Mouse (Mus musculus) macrophage (primary cell): Measurements from ENCODE around the gene Kdelr3. TPM values are rescaled to one million over a fixed set of nuclear protein-coding genes. Genes with fewer than 3 reads are reported as not detected.

Experiments used
- H3K27ac ChIP-seq: fragments of 350-480 bp; formaldehyde crosslinking; 2 replicates; pipeline ENCODE4 v1.9.0; 2021
- H3K36me3 ChIP-seq: fragments of 350-480 bp; formaldehyde crosslinking; 2 replicates; pipeline ENCODE4 v1.9.0; 2021; ENCODE audit errors: inconsistent target
- H3K4me3 ChIP-seq: fragments of 350-480 bp; formaldehyde crosslinking; 2 replicates; pipeline ENCODE4 v1.9.0; 2021; ENCODE audit errors: inconsistent target
- H3K79me2 ChIP-seq: fragments of 350-480 bp; formaldehyde crosslinking; 2 replicates; pipeline ENCODE4 v1.9.0; 2021; ENCODE audit errors: inconsistent target
- WGBS: methylation state at CpG from one replicate; pipeline ENCODE4 v1.1.7; 2026; ENCODE audit warnings: inconsistent platforms; ENCODE audit not compliant: missing documents; 5-methylcytosine and 5-hydroxymethylcytosine counted together
- polyA plus RNA-seq: library from polyadenylated mRNA; stranded (reverse); fragments of 250-400 nt; gene quantifications from 3 replicates; pipeline ENCODE4 v1.2.4, GENCODE M21; 2018; ENCODE audit warnings: inconsistent platforms
- total RNA-seq, 78 experiments: library from RNA; depleted of rRNA; stranded (reverse); fragments of 250-400 nt; gene quantifications; 1 replicate in 9 of 78; 2 replicates in 24 of 78; 3 replicates in 43 of 78; 4 replicates in 2 of 78; pipeline ENCODE4 v1.2.4; 2018; ENCODE audit warnings: inconsistent platforms in 56 of 78

Kdelr3 gene
- 10 to 100 TPM in 1 of 26 experiments, under 1 TPM in 1, not detected in 24; 0.45 to 10.5 TPM for total RNA-seq (2018; cell fraction: chromatin; rRNA removed)
- total RNA-seq (2018; cell fraction: cytosol; rRNA removed) = under 1 TPM in 2 of 26 experiments, not detected in 24; 0.05 to 0.14 TPM
- total RNA-seq (2018; cell fraction: nucleus; rRNA removed) = 1 to 10 TPM in 1 of 26 experiments, not detected in 25; 1.3 TPM
- not detected in 3 replicates for polyA plus RNA-seq

DNA sequence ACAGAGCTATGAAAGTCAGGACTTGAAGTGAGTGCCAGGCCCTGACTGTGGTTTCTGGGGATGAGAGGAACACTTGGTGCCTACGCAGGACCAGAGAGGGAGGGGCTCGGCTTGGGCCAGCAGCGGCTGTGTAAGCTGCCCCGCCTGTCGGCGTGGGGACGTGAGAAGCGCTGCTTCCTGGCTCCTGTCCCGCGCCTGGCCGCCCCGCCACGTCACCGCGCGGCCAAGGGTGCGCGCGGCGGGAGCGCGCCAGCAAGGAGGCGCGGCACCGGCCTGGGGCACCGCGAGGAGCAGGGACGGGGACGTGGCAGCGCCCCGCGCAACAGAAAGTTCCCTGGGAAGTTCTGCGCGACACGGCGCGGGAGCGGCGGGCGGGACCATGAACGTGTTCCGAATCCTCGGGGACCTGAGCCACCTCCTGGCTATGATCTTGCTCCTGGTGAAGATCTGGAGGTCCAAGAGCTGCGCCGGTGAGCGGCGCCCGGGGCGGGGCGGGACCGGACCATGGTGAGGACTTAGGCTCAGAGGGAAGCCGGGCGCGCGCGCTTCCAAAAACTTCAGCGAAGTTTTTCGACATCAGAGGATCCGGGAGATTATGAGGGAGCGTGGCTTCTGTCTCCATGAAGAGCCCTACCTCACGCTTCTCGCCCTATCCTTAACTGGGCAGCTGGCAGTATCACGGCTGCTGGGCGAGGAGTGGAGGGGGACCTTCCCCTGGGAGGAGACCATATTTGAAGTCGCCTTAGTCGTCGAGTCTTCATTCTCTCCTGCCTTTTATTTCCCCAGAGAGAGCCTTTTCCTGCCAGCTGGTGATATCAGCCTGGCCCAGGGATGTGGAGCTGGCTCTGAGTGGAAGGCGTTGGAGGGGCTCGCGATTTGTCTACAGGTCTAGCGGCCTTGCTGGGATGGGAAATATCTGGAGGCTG, at the start of gene Kdelr3:
Gene Kdelr3, plus strand, starts transcription at position 241 of the 926 bp plus-strand sequence.
- H3K27ac ChIP-seq = no peak within 1 kb of the TSS
- H3K36me3 ChIP-seq = no peaks in the 10 kb centered on the region
- no peaks in the 10 kb centered on the region for H3K79me2 ChIP-seq
- 3% methylated on average over 70 of the region's 71 CpGs for WGBS
- no peak within 1 kb of the TSS for H3K4me3 ChIP-seq

DNA sequence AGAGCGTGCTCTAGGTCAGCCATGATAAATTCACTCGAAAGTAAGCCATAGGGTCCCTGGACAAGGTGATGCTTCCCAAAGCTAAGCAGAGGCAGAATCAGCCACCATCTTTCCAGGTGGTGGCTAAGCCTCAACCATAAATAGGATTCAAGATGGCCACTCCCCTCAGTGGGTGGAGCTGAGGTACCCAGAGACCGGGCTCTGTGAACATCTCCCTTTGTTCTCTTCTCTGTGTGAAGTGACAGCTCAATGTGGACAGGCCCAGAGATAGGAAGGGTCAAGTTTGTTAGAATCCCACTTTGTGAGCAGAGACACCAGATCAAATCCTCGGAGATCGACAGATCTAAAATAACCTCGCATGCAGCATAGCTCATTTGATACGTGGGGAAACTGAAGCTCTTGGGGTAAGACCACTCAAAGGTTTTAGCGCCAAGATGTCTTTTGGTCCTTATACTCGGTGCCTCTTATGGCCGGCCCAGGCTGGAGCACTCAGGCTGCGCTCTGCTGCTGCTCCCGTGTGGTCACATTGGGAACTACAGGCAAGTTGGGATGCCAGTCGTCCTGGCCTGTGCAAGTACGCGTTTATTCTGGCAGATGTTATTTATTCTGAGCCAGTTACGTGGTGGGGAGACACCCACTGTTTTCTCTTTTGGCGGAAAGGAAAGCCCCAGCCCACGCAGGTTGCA, 49.5 kb upstream of the Kdelr3 start:
- no peak overlapping the region for H3K27ac ChIP-seq
- no peak overlapping the region for H3K4me3 ChIP-seq
- no peaks in the 10 kb centered on the region for H3K79me2 ChIP-seq
- H3K36me3 ChIP-seq = no peaks in the 10 kb centered on the region
- 12% methylated on average over 18 of the region's 18 CpGs for WGBS

DNA sequence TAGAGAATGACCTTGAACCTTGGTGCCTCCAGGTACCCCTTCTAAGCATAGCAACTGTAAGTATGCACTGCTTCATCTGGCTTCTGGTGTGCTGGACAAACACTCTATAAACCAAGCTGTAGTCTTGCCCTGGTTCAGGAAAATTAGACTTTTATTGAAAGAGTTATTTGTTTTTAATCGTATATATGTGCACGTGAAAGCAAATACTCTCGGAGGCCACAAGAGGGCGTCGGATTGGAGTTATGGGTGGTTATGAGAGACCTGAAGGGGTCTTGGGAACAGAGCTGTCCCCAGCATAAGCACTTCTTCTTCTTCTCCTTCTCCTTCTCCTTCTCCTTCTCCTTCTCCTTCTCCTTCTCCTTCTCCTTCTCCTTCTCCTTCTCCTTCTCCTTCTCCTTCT, 46.6 kb upstream of the Kdelr3 start:
- Histone ChIP-seq H3K4me3 (no peak overlapping the region), H3K79me2 (no peaks in the 10 kb centered on the region), H3K36me3 (no peaks in the 10 kb centered on the region), H3K27ac (no peak overlapping the region)
- 100% methylated on average over 2 of the region's 5 CpGs for WGBS

DNA sequence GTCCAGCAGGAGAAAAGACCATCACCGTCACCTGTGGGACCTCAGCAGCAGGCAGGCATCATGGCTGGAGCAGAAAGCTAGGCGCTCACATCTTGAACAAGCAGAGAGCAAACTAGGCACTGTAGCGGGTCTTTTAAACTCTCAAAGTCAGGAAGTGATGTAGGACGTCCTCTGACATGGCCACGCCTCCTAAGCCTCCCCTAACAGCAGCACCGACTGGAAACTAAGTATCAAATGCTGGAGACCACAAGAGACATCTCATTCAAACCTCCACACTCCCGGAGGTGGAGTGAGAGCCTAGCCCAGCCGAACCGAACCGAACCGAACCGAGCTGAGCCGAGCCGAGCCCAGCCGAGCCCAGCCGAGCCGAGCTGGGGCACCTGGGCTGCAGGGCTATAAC, 45.6 kb upstream of the Kdelr3 start:
- no peak overlapping the region for H3K4me3 ChIP-seq
- WGBS = 45% methylated on average over 17 of the region's 17 CpGs
- no peaks in the 10 kb centered on the region for H3K36me3 ChIP-seq
- no peaks in the 10 kb centered on the region for H3K79me2 ChIP-seq
- no peak overlapping the region for H3K27ac ChIP-seq

DNA sequence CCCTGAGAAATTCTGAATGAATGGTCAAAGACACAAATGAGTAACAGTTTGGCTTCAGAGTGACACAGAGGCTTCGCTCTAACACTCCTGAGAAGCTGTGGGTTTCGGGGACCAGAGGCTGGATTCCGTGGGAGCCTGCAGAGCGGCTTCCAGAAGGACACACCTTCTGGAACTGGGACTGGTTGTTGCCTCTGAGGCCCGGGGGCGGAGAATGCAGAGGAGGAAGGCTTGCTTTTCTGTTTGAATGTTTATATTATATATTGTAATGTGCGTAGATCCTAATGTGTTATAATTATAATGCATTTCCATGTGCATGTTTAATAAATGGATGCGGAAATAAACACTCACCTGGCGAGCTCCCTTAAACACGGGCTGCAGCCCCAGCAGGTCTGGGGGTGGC, 45.1 kb upstream of the Kdelr3 start:
- Histone ChIP-seq H3K4me3 (no peak overlapping the region), H3K79me2 (no peaks in the 10 kb centered on the region), H3K36me3 (no peaks in the 10 kb centered on the region), H3K27ac (no peak overlapping the region)
- 80% methylated on average over 10 of the region's 10 CpGs for WGBS

DNA sequence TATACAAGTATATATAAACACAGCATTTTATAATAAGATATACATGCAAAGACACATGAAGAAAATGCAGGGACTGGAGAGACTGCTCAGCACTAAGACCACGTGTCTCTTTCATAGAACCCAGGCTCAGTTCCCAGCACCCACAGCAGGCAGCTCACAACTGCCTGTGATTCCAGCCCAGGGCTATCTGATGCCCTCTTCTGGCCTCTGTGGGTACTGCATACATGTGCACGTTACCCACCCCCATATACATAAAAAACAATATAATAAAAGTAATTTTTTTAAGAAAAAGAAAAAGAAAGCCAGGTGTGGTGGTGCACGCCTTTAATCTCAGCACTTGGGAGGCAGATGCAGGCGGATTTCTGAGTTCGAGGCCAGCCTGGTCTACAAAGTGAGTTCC, 43.2 kb upstream of the Kdelr3 start:
- Histone ChIP-seq H3K79me2 (no peaks in the 10 kb centered on the region), H3K27ac (no peak overlapping the region), H3K36me3 (no peaks in the 10 kb centered on the region), H3K4me3 (no peak overlapping the region)
- WGBS = 83% methylated on average over 5 of the region's 5 CpGs

DNA sequence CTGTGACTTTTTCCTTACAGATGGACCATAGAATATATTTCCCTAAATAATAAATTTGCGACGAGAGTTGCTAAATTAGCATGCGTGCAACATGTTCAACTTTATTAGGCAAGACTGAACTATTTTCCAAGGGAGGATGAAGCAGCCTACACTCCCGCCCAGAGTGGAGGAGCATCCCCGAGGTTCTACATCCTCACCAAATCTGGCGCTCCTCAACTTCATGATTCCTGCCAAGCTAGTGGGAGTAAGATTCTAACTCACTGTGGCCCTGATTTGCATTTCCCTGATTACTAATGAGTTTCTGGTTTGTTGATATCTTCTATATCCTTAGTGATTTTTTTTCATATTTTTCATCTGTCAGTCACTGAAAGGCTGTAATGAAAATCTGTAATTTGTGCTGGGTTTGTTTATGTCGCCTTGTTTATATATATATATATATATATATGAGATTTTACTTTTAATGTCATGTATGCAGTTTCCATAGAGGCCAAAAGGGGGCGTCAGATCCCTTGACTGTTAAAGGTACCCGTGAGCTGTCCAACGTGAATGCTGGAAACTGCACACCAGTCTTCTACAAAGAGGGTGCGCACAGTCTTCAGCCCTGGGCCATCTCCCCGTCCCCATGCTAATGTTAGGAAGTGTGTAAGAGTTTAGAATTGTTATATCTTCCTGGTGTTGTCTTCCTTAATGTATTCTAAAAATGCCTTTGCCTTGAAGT, 42.4 kb upstream of the Kdelr3 start:
- H3K36me3 ChIP-seq = no peaks in the 10 kb centered on the region
- WGBS = 61% methylated on average over 11 of the region's 12 CpGs
- no peak overlapping the region for H3K4me3 ChIP-seq
- H3K27ac ChIP-seq = no peak overlapping the region
- H3K79me2 ChIP-seq = no peaks in the 10 kb centered on the region

DNA sequence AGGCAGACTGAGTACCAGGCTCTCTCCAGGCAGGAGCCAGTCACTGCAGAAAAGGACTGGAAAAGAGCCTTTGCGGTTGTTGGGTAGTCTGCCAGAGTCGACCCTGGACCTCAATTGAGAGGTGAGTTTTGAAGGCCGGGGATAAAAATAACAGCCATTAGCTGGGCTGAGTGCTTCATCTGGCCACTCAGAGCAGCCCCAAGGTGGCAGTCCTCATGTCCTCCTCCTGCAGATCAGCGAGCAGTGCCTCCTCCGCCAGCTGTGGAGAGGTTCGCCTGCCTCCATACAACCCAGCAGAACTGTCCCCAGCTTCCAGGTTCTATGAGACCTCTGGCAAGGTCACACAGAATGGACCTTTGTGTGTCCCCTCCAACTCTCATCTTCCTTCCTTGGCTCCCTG, 39.0 kb upstream of the Kdelr3 start:
- no peaks in the 10 kb centered on the region for H3K79me2 ChIP-seq

DNA sequence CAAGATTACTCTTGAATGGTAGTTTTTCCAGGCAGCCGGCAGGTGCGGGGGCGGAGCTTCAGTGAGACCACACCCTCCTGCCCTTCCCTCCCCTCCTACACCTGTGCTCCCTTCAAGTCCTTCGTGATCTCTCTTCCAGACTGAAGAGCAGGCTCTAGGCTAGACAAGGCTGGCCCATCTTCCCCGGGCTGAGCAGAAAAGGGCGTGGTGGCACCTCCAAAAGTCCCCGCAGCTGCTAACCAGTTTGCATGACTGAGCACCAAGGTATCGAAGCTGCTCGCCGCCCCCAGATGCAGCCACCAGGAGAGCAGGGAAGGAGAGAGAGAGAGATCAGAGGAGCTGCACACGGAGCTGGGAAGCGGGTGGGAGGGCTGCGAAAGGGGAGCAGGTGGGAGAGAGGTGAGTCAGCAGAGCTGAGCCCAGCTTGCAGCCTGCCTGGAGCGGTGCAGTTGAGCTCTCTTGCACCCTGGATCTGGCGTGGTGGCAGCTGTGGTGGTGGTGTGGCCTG, 35.0 kb upstream of the Kdelr3 start:
- H3K79me2 ChIP-seq = no peaks in the 10 kb centered on the region
- no peak overlapping the region for H3K27ac ChIP-seq
- no peak overlapping the region for H3K4me3 ChIP-seq
- H3K36me3 ChIP-seq = no peaks in the 10 kb centered on the region
- WGBS = 27% methylated on average over 15 of the region's 15 CpGs

More for the DNA sequence above, 39.0 kb upstream of the Kdelr3 start:
- Histone ChIP-seq H3K27ac (no peak overlapping the region), H3K4me3 (no peak overlapping the region), H3K36me3 (no peaks in the 10 kb centered on the region)
- 61% methylated on average over 5 of the region's 6 CpGs for WGBS

DNA sequence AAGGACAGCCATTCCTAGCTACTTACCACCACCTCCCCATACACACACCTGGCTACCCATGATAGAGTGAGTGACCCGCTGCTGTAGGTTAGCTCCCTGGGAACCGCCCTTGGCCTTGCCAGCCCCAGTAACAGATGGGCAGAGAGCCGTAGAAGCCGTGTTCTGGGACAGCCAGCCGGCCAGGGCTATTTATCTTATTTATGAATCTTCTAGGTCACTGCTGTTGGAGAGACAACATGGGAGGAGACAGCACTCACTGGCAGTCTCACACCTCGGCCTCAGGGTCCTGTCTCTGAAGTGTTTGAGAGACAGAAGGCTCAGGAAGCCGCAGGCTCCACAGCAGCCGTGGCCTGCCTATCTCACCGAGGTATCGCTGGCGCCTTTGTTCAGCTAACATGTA, 26.7 kb upstream of the Kdelr3 start:
- no peaks in the 10 kb centered on the region for H3K79me2 ChIP-seq
- no peak overlapping the region for H3K4me3 ChIP-seq
- no peaks in the 10 kb centered on the region for H3K36me3 ChIP-seq
- WGBS = 85% methylated on average over 11 of the region's 11 CpGs
- H3K27ac ChIP-seq = no peak overlapping the region

DNA sequence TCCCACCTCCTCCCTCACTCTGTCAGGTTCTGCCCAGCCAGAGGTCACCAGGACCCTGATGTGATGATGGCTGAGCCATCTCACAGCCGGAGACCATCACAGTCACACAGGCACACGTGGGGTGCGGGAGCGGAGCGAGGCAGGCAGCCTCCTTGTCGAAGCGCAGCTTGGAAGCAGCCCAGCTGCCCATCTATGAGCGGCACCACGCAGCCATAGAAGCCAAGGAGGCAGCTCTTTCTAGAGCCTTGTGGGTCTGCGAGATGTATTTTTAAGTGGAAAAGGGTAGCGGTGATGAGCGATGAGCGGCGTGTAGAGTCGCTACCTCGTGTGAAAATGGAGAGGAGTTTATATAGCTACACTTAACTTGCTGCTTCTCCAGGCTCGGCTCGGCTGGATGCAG, 22.7 kb upstream of the Kdelr3 start:
- Histone ChIP-seq H3K36me3 (no peaks in the 10 kb centered on the region), H3K79me2 (no peaks in the 10 kb centered on the region), H3K27ac (no peak overlapping the region), H3K4me3 (no peak overlapping the region)
- WGBS = 59% methylated on average over 18 of the region's 18 CpGs

DNA sequence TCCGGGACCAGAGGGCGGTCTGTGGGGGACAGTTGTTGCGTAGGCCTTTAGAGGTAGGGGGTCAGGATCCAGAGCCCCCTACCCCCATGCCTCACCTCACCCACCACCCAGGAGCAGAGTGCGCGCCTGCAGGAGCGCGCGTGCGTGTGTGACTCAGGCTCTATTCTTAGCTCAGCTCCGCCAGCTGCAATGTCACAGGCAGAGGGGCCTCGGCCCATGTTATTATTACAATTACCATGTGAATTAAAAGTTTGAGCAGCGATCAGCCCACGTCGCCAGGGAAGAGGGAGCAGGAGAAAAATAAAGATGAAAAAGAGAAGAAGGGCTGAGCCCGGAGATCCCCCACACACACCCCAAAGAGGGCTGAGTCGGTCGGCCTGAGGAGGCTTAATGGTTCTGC, 16.1 kb upstream of the Kdelr3 start:
- no peak overlapping the region for H3K4me3 ChIP-seq
- H3K27ac ChIP-seq = no peak overlapping the region
- H3K79me2 ChIP-seq = no peaks in the 10 kb centered on the region
- no peaks in the 10 kb centered on the region for H3K36me3 ChIP-seq
- WGBS = 90% methylated on average over 17 of the region's 17 CpGs

DNA sequence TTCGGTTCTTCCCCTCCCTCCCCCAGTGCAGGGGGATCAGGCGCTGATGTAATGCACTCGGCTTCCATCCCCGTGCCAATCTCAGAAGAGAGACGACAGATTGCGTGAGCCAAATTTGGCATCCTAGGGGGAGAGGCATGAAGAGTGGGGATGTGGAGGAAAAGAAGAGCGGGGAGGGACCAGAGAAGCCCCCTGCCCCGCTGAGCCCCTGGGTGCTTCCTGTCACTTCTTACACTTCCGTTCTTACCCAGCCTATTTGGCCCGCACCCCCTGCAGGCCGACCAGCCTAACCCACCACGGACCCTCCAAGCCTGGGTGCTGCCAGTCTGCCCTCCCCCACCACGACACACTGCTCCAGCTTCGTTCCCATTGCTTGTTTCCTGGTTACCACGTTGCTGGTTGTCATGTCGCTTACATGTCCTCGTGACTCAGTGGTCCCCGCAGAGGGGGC, 13.3 kb upstream of the Kdelr3 start:
- no peaks in the 10 kb centered on the region for H3K79me2 ChIP-seq
- no peaks in the 10 kb centered on the region for H3K36me3 ChIP-seq
- no peak overlapping the region for H3K27ac ChIP-seq
- H3K4me3 ChIP-seq = no peak overlapping the region
- 19% methylated on average over 18 of the region's 18 CpGs for WGBS

DNA sequence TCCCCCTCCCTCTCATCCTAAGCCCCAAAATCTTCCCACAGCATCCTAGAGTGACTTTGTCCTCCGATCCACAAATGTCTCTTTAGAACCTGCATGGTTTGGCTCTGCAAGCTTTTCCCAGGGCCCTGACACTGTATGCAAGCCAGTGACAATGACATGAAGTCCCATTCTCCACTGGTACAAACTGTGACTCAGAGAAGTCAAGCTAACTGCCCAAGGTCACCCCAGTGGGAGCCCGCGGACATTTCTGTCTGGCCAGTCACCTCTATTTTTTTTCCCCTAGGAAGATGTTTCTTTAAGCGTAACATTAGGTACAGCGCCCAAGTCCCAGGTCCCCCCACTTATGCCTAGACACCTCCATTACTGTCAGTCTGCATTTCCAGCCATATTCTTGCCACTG, 12.8 kb upstream of the Kdelr3 start:
- no peaks in the 10 kb centered on the region for H3K36me3 ChIP-seq
- no peak overlapping the region for H3K27ac ChIP-seq
- WGBS = 78% methylated on average over 5 of the region's 5 CpGs

More for the DNA sequence above, 12.8 kb upstream of the Kdelr3 start:
- H3K4me3 ChIP-seq = no peak overlapping the region
- no peaks in the 10 kb centered on the region for H3K79me2 ChIP-seq
